Mouse (Mus musculus): ENCODE results near the gene Tom1l2.

Gene Tom1l2

GRCm38 (mm10) chr11:60176975-60177657 is 175.6 kb downstream of the Tom1l2 start:
- DNase-seq (ENCODE audit: low spot score in 2 of 2): peak; percentile 39 to 72
